Mouse (Mus musculus) midbrain, embryonic 16.5 days (tissue): ENCODE results near the gene Olfr1344. TPM values are rescaled to one million over a fixed set of nuclear protein-coding genes. Genes with fewer than 3 reads are reported as not detected.
"Not testable (repeated sequence)": the region's sequence is repeated elsewhere in the genome, so short reads cannot be mapped to it uniquely, and the experiment has no call there.

ENCODE experiments used
- ATAC-seq: fragments of 200-750 bp; cut with Nextera tagmentation; 2 replicates; pipeline ENCODE4 v1.8.0; 2017; ENCODE audit warnings: moderate TSS enrichment
- H3K27ac ChIP-seq: fragments of 300-500 bp; sonication (generic); 2 replicates; pipeline ENCODE4 v1.5.1; 2014; ENCODE audit warnings: mild to moderate bottlenecking, low read length, mixed read lengths
- H3K27me3 ChIP-seq: fragments of 300-500 bp; sonication (generic); 2 replicates; pipeline ENCODE4 v1.6.1; 2014; ENCODE audit warnings: low read depth, low read length, mixed read lengths; ENCODE audit not compliant: control insufficient read depth, insufficient read depth
- H3K36me3 ChIP-seq: fragments of 300-500 bp; sonication (generic); 2 replicates; pipeline ENCODE4 v1.6.1; 2014; ENCODE audit warnings: mild to moderate bottlenecking, low read length, moderate library complexity, mixed read lengths; ENCODE audit not compliant: control insufficient read depth, insufficient read depth
- H3K4me1 ChIP-seq: fragments of 300-500 bp; sonication (generic); 2 replicates; pipeline ENCODE4 v1.6.1; 2014; ENCODE audit warnings: mild to moderate bottlenecking, low read length, mixed read lengths; ENCODE audit not compliant: control insufficient read depth, insufficient read depth
- H3K4me2 ChIP-seq: fragments of 300-500 bp; sonication (generic); 2 replicates; pipeline ENCODE4 v1.6.1; 2014; ENCODE audit warnings: mild to moderate bottlenecking, low read length, mixed read lengths
- H3K4me3 ChIP-seq: fragments of 300-500 bp; sonication (generic); 2 replicates; pipeline ENCODE4 v1.5.1; 2014; ENCODE audit warnings: low read depth, mild to moderate bottlenecking, low read length, moderate library complexity, mixed read lengths
- H3K9ac ChIP-seq: fragments of 300-500 bp; sonication (generic); 2 replicates; pipeline ENCODE4 v1.6.1; 2014; ENCODE audit warnings: low read depth, low read length, mixed read lengths
- H3K9me3 ChIP-seq: fragments of 300-500 bp; sonication (generic); replicated peaks from 2 replicates; pipeline ENCODE4 v1.6.1; 2014; ENCODE audit warnings: mild to moderate bottlenecking, low read length, mixed read lengths; ENCODE audit not compliant: control insufficient read depth, poor library complexity, severe bottlenecking
- WGBS: fragments of 180-500 bp; shearing (Covaris S2); extraction: QIAGEN DNeasy Blood & Tissue Kit; methylation state at CpG from one replicate; pipeline ENCODE4 v1.1.7; 2014; 5-methylcytosine and 5-hydroxymethylcytosine counted together
- polyA plus RNA-seq: library from polyadenylated mRNA; unstranded; fragments of >200 nt; fragmentation: Nextera tagmentation; extraction: Ambion mirVana; gene quantifications from 2 replicates; pipeline ENCODE4 v1.2.1, GENCODE M21; 2015

Olfr1344 gene
- polyA plus RNA-seq, 1 experiment from 2014 or later = 0.33 TPM

DNA sequence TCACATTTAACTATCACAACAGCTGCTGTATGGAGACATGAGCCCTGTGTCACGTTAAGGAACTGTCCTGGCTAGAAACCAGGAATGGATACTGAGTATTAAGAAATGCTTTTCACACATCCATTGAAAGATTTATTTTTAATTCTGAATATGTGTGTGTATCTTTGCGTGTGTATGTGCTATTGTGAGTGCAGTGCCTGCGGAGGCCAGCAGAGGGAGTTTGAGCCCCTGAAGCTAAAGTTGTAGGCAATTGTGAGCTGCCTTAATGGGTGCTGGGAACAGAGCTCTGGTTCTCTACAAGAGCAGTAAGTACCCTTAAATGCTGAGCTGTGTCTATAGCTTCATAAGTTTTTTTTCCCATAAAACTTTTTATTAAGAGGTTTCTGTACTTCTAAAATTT is 9.1 kb upstream of the Olfr1344 start:
- Histone ChIP-seq H3K4me2 (no peak overlapping the region), H3K36me3 (peaks cover 10% of the 10 kb centered on the region; the same call in 1 of the 2 replicates), H3K4me1 (peaks cover 1% of the 10 kb centered on the region; the same call in 1 of the 2 replicates), H3K4me3 (no peak overlapping the region), H3K9ac (no peak overlapping the region), H3K27me3 (no peaks in the 10 kb centered on the region), H3K27ac (no peak overlapping the region), H3K9me3 (peaks cover 4% of the 10 kb centered on the region; the same call in 1 of the 2 replicates)
- 90% methylated on average over 3 of the region's 3 CpGs for WGBS
- ATAC-seq = no peak

DNA sequence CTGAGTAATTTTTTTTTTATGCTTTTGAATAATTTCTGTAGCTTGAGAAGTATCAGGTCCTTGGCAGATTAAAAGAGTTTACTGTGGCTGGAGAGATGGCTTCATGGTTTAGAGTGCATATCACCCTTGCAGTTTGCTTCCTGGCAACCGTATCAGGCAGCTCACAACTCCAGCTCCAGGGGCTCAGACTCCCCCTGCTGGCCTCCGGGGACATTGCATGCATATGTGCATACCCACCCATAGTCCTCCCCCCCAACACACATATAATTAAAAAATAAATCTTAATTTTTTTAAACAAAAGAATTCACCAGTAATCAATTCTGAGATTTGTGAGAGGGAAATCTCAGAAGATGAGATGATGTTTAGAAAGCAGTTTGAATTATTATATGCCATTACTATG is 8.1 kb upstream of the Olfr1344 start:
- WGBS = 46% methylated on average over 2 of the region's 2 CpGs
- Histone ChIP-seq H3K9ac (no peak overlapping the region), H3K27ac (no peak overlapping the region), H3K9me3 (peaks cover 4% of the 10 kb centered on the region; the same call in 1 of the 2 replicates), H3K4me2 (no peak overlapping the region), H3K4me3 (no peak overlapping the region), H3K4me1 (peaks cover 7% of the 10 kb centered on the region), H3K27me3 (no peaks in the 10 kb centered on the region), H3K36me3 (peaks cover 8% of the 10 kb centered on the region; the same call in 1 of the 2 replicates)
- no peak for ATAC-seq

DNA sequence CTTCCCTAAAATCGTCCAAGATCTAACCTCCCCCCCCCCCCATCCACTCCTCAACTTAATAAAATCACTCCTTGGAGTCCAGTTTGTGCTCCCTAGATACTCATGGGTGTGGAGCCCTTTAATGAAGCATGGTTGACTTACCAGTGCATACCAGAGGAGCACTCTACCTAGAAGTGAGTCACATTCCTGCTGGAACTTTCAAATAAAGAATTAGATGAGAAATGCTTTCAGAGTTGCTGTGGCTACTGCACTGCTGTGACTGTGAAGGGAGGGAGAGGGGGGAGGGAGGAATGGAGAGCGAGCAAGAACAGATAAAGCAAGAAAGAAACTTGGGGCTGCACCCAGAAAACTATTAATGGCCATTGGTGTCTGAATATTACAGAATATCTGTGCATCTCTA is 2.7 kb downstream of the Olfr1344 start:
- H3K27ac ChIP-seq = no peak overlapping the region
- H3K36me3 ChIP-seq = no peaks in the 10 kb centered on the region
- H3K9me3 ChIP-seq = no peaks in the 10 kb centered on the region
- H3K4me2 ChIP-seq = no peak overlapping the region
- WGBS = 45% methylated on average over 2 of the region's 2 CpGs
- H3K27me3 ChIP-seq = no peaks in the 10 kb centered on the region
- no peak for ATAC-seq
- H3K4me1 ChIP-seq = no peaks in the 10 kb centered on the region
- H3K4me3 ChIP-seq = no peak overlapping the region
- no peak overlapping the region for H3K9ac ChIP-seq

DNA sequence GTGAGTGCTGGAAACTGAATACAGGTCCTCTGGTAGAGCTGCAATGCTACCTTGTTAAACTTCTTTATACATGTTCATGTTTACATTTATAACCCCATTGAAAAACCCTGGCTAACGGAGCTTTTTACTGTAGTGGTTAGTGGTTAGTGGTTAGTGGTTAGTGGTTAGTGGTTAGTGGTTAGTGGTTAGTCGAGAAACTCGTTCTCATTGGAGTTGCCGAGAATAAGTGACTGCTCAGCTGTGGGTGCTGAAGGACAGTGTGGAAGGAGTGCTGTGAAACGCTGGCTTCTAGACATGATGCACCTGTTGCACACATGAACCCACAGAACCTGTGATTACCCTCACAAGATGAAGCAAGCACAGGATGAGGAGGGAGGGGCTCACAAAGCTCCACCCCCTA is 9.3 kb downstream of the Olfr1344 start:
- Histone ChIP-seq H3K4me2 (no peak overlapping the region), H3K4me3 (no peak overlapping the region), H3K9ac (no peak overlapping the region), H3K27me3 (no peaks in the 10 kb centered on the region), H3K36me3 (no peaks in the 10 kb centered on the region), H3K9me3 (no peaks in the 10 kb centered on the region; the same call in 1 of the 2 replicates), H3K4me1 (no peaks in the 10 kb centered on the region), H3K27ac (no peak overlapping the region)
- no peak for ATAC-seq
- 85% methylated on average over 5 of the region's 5 CpGs for WGBS

DNA sequence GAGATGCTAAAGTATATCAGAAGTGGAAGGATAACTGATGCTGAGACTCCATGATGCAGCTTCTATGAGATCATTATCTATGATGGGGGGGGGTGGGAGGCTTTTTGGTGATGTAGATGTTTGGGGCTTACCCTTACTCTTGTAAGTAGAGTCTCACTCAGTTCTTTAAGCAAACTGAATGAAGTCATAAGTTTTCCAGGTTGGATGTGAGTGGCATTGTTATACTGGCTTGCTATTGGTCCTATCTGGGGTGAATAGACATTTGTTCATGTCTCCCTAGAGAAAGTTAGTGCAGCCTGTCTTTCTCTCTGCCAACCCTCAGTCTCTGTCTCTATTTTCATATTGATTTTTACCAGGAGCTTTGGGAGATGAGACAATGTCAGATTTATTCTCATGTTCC is 17.4 kb downstream of the Olfr1344 start, which contains the start of gene Olfr1336:
Gene Olfr1336 (plus strand): TSS at position 301 of the 400 bp plus-strand sequence.
- Histone ChIP-seq H3K36me3 (no peaks in the 10 kb centered on the region), H3K9ac (no peak within 1 kb of the TSS), H3K27me3 (no peaks in the 10 kb centered on the region), H3K27ac (no peak within 1 kb of the TSS), H3K4me1 (no peaks in the 10 kb centered on the region), H3K4me3 (no peak within 1 kb of the TSS), H3K9me3 (0 out of 2 replicates have a peak, but pooled peaks cover 2% of the 10 kb centered on the region), H3K4me2 (no peak within 1 kb of the TSS)
- no peak for ATAC-seq

DNA sequence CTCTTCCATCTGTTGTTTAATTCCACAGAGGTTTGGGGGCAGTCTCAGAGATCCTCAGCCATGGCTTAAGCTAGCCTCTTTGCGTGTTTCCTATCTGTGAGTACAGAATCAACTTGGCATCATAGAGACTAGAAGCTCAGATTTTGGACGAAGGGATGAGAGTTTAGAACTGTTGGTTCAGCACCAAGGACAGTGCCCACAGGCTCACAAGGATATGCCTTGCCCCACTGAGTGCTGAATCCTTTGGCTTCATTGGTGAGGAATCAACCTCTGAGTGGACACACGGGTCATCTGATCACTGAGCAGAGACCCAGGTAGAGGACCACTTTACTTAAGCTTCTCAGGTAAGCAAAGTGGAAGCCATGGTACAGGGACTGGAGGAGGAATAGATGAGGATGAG is 17.9 kb downstream of the Olfr1344 start:
- H3K4me2 ChIP-seq = no peak overlapping the region
- 50% methylated on average over 3 of the region's 3 CpGs for WGBS

DNA sequence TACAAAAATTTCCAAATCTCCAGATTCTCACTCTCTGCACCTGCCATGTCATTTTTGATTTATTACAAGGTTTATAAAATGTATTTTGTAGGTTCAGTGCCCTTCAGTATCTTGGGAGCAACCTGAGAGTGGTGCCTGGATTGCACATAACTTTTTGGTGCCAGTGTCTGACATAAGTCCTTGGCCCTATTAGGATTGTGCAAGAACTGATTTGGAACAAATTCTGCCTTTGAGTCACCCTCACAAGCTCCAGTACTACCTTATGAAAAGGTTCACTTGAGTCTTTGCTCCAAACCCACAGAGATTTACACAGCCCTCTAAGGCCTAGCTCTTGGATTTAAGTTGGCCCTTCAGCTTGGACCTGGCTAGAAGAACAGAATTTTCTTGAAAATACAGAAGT is 28.5 kb downstream of the Olfr1344 start, which contains the start of gene Olfr1346:
Gene Olfr1346 (plus strand): TSS at position 151 of the 400 bp plus-strand sequence.
- ATAC-seq = no peak
- Histone ChIP-seq H3K4me1 (no peaks in the 10 kb centered on the region), H3K27me3 (no peaks in the 10 kb centered on the region), H3K4me3 (no peak within 1 kb of the TSS), H3K36me3 (no peaks in the 10 kb centered on the region), H3K4me2 (no peak within 1 kb of the TSS), H3K9ac (no peak within 1 kb of the TSS), H3K9me3 (no peaks in the 10 kb centered on the region), H3K27ac (no peak within 1 kb of the TSS)

More for the DNA sequence above, 17.9 kb downstream of the Olfr1344 start:
- H3K27ac ChIP-seq = no peak overlapping the region
- no peaks in the 10 kb centered on the region for H3K4me1 ChIP-seq
- no peaks in the 10 kb centered on the region for H3K27me3 ChIP-seq
- no peak for ATAC-seq
- no peaks in the 10 kb centered on the region for H3K36me3 ChIP-seq
- 0 out of 2 replicates have a peak, but pooled peaks cover 2% of the 10 kb centered on the region for H3K9me3 ChIP-seq
- no peak overlapping the region for H3K4me3 ChIP-seq
- no peak overlapping the region for H3K9ac ChIP-seq

DNA sequence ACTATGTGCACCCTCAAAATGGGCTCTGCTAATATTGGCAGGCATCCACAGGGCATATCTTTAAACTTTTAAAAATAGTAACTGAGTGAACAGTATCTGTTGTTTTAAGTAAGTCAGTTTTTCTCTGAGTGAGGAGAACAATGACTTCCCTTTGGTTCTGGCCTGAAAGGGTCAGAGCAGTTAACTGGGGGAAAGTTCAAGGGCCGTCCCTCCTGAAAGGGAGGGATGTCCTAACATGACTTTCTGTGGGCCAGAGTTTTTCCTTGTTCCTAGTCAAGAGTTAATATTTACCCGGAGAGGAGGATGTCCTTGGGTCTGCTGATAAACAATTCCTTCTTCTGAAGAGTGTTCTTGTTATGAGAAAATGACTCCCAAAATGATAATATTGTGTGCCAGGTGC is 39.1 kb downstream of the Olfr1344 start:
- ATAC-seq, H3K36me3 ChIP-seq, H3K27ac ChIP-seq, H3K9ac ChIP-seq, H3K27me3 ChIP-seq, H3K4me3 ChIP-seq, H3K4me1 ChIP-seq, H3K4me2 ChIP-seq, H3K9me3 ChIP-seq: not testable (repeated sequence)
- WGBS = 83% methylated on average over 2 of the region's 2 CpGs

DNA sequence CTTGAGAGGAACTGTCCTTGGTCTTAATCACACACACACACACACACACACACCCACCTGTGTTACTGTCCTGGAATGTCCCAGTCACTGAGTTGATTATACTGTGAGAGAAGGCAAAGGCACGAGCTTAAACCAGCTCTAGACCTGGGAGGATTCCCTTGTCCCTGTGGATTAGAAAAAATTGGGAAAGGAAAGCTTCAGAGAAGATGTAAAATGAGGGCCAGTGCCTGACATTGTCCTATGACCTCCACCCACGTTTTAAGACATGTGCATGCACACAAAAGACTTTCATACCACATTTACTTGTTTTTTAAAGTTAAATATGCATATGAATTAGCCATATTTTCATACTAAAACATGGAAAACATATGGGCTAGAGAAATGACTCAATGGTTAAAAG is 48.4 kb downstream of the Olfr1344 start, which contains the start of gene Olfr5:
Gene Olfr5 (minus strand): TSS at position 101 of the 400 bp plus-strand sequence.
- Histone ChIP-seq H3K4me1 (no peaks in the 10 kb centered on the region), H3K36me3 (no peaks in the 10 kb centered on the region), H3K27ac (no peak within 1 kb of the TSS), H3K4me2 (no peak within 1 kb of the TSS), H3K4me3 (no peak within 1 kb of the TSS), H3K9me3 (no peaks in the 10 kb centered on the region), H3K9ac (no peak within 1 kb of the TSS), H3K27me3 (no peaks in the 10 kb centered on the region)
- no peak for ATAC-seq
- 32% methylated on average over 2 of the region's 2 CpGs for WGBS
